Mouse (Mus musculus) cortical plate, adult 2 months (tissue): Measurements from ENCODE around the gene N4bp1.

Source experiments
- CTCF ChIP-seq: fragments of 200-500 bp; IDR thresholded peaks from 2 replicates; pipeline ENCODE4 v1.5.1; 2011; ENCODE audit warnings: mild to moderate bottlenecking, control low read depth, low read length; ENCODE audit not compliant: insufficient read depth; ENCODE audit errors: extremely low read depth
- POLR2A ChIP-seq: fragments of 200-500 bp; IDR thresholded peaks from 2 replicates; pipeline ENCODE4 v1.6.1; 2011; ENCODE audit warnings: mild to moderate bottlenecking, low read length, control low read depth; ENCODE audit not compliant: insufficient read depth; ENCODE audit errors: extremely low read depth

GRCm38 (mm10) chr8:86903104-86903503, 18.0 kb upstream of the N4bp1 start:
- no peak for TF ChIP-seq POLR2A
- TF ChIP-seq CTCF, result peak; percentile 94
